Comparison of ENCODE assay signal across 8 mouse cellular contexts in genomic region chr2:106855623-106856350, GRCm38 (mm10).
DNase-seq lines count a peak whose midpoint lies in the region; ATAC-seq and TF ChIP-seq lines count a peak whose summit lies in the region.

No protein-coding gene starts in this region.

- no peaks in the 10 kb centered on the region for H3K36me3 ChIP-seq in heart, embryonic 10.5 days
- H3K36me3 ChIP-seq in embryonic facial prominence, embryonic 11.5 days (replicated peaks; ENCODE audit: control insufficient read depth, insufficient read depth, low read depth, low read length): no peaks in the 10 kb centered on the region
- H3K36me3 ChIP-seq in hindbrain, postnatal 0 days (ENCODE audit: insufficient read depth, low read length): no peaks in the 10 kb centered on the region
- H3K36me3 ChIP-seq in liver, postnatal 0 days (replicated peaks; ENCODE audit: insufficient read depth, low read length): no peaks in the 10 kb centered on the region

- no peak; the same call in 1 of the 2 replicates for ATAC-seq in embryonic facial prominence, embryonic 11.5 days (replicated peaks; ENCODE audit: insufficient number of reproducible peaks, low FRiP score, low TSS enrichment, low read depth)
- peak; percentile 47; the same call in 1 of the 2 replicates for ATAC-seq in hindbrain, postnatal 0 days
- peak; percentile 72; the same call in 1 of the 2 replicates for ATAC-seq in liver, postnatal 0 days

- H3K4me3 ChIP-seq in heart, embryonic 10.5 days: no peak overlapping the region
- H3K4me3 ChIP-seq in embryonic facial prominence, embryonic 11.5 days (ENCODE audit: low read depth, low read length): no peak overlapping the region
- H3K4me3 ChIP-seq in hindbrain, postnatal 0 days (ENCODE audit: low read length): no peak overlapping the region
- H3K4me3 ChIP-seq in liver, postnatal 0 days (ENCODE audit: low read depth, low read length): no peak overlapping the region

- H3K9me3 ChIP-seq in heart, embryonic 10.5 days: no peaks in the 10 kb centered on the region
- no peaks in the 10 kb centered on the region for H3K9me3 ChIP-seq in embryonic facial prominence, embryonic 11.5 days (replicated peaks; ENCODE audit: control insufficient read depth, low read length)
- no peaks in the 10 kb centered on the region for H3K9me3 ChIP-seq in hindbrain, postnatal 0 days (ENCODE audit: low read length)
- H3K9me3 ChIP-seq in liver, postnatal 0 days (ENCODE audit: low read length): no peaks in the 10 kb centered on the region

- intact Hi-C loops in heart, postnatal 25 days (cut with DNase I): loop anchor here (5.0 kb wide), 1 partner anchor 163 kb away; the partner anchor contains the start of gene Mpped2

- H3K9ac ChIP-seq in embryonic facial prominence, embryonic 11.5 days (replicated peaks; ENCODE audit: low read length): no peak overlapping the region
- H3K9ac ChIP-seq in hindbrain, postnatal 0 days (replicated peaks; ENCODE audit: low read length): no peak overlapping the region
- no peak overlapping the region for H3K9ac ChIP-seq in liver, postnatal 0 days (replicated peaks)

- TF ChIP-seq CTCF in hindbrain, postnatal 0 days (IDR thresholded peaks at IDR 0.05; ENCODE audit: low read depth): peak; percentile 60
- TF ChIP-seq CTCF in liver, postnatal 0 days (IDR thresholded peaks at IDR 0.05; ENCODE audit: low read depth): peak; percentile 46

- no peak for TF ChIP-seq EP300 in liver, postnatal 0 days (IDR thresholded peaks at IDR 0.05; ENCODE audit: low read depth)

- DNase-seq in heart, embryonic 10.5 days (ENCODE audit: low spot score): no peak
- no peak for DNase-seq in heart, postnatal 25 days (ENCODE audit: low spot score)
- DNase-seq in embryonic facial prominence, embryonic 11.5 days (ENCODE audit: low spot score): peak; percentile 45
- peak; percentile 52 for DNase-seq in hindbrain, postnatal 0 days (ENCODE audit: low spot score)
- DNase-seq in liver, postnatal 0 days: peak; percentile 37
- DNase-seq in layer of hippocampus, adult 8-10 months (ENCODE audit: low spot score in 2 of 2): no peak
- no peak for DNase-seq in frontal cortex, postnatal 36 days (ENCODE audit: low spot score in 2 of 2)
- DNase-seq in layer of hippocampus, adult 9-11 months: no peak

- 43% methylated on average over 12 of the region's 12 CpGs for WGBS in heart, embryonic 10.5 days
- 38% methylated on average over 12 of the region's 12 CpGs for whole genome bisulfite sequencing in embryonic facial prominence, embryonic 11.5 days
- WGBS in hindbrain, postnatal 0 days: 29% methylated on average over 12 of the region's 12 CpGs
- 53% methylated on average over 12 of the region's 12 CpGs for WGBS in liver, postnatal 0 days (ENCODE audit: insufficient replicate concordance)

- H3K4me2 ChIP-seq in embryonic facial prominence, embryonic 11.5 days (ENCODE audit: low read depth, low read length): no peak overlapping the region
- H3K4me2 ChIP-seq in hindbrain, postnatal 0 days (ENCODE audit: low read depth, low read length): no peak overlapping the region
- peak overlapping the region; percentile 50; the same call in 1 of the 2 replicates for H3K4me2 ChIP-seq in liver, postnatal 0 days (ENCODE audit: low read depth, low read length)

- peak overlapping the region; percentile 74 for H3K27ac ChIP-seq in heart, embryonic 10.5 days
- peak overlapping the region; percentile 47; the same call in 1 of the 2 replicates for H3K27ac ChIP-seq in embryonic facial prominence, embryonic 11.5 days (replicated peaks; ENCODE audit: low read depth, low read length)
- H3K27ac ChIP-seq in hindbrain, postnatal 0 days: no peak overlapping the region
- H3K27ac ChIP-seq in liver, postnatal 0 days (ENCODE audit: low read depth): no peak overlapping the region

- H3K4me1 ChIP-seq in heart, embryonic 10.5 days: peaks cover 88% of the 10 kb centered on the region
- peaks cover 5% of the 10 kb centered on the region; the same call in 1 of the 2 replicates for H3K4me1 ChIP-seq in embryonic facial prominence, embryonic 11.5 days (ENCODE audit: control insufficient read depth, insufficient read depth, low read length)
- H3K4me1 ChIP-seq in hindbrain, postnatal 0 days (ENCODE audit: insufficient read depth, low read length): peaks cover 22% of the 10 kb centered on the region
- no peaks in the 10 kb centered on the region for H3K4me1 ChIP-seq in liver, postnatal 0 days (ENCODE audit: insufficient read depth)

- H3K27me3 ChIP-seq in heart, embryonic 10.5 days (ENCODE audit: insufficient read depth, poor library complexity, severe bottlenecking): no peaks in the 10 kb centered on the region
- no peaks in the 10 kb centered on the region for H3K27me3 ChIP-seq in embryonic facial prominence, embryonic 11.5 days (ENCODE audit: control insufficient read depth, insufficient read depth, low read length)
- no peaks in the 10 kb centered on the region for H3K27me3 ChIP-seq in hindbrain, postnatal 0 days (ENCODE audit: insufficient read depth, low read length)
- no peaks in the 10 kb centered on the region for H3K27me3 ChIP-seq in liver, postnatal 0 days (ENCODE audit: insufficient read depth, low read length)

Comparison
In these comparisons a context has a peak if more than half of its experiments do, and no peak if none do; other contexts are left out.
1. DNase-seq: peak in embryonic facial prominence, embryonic 11.5 days (single experiment), hindbrain, postnatal 0 days (single experiment) and liver, postnatal 0 days (single experiment); none in heart, embryonic 10.5 days (single experiment), heart, postnatal 25 days (single experiment), layer of hippocampus, adult 8-10 months (0 of 2), frontal cortex, postnatal 36 days (0 of 2) and layer of hippocampus, adult 9-11 months (single experiment).
2. H3K27ac ChIP-seq: peak in heart, embryonic 10.5 days (single experiment) and embryonic facial prominence, embryonic 11.5 days (single experiment); none in hindbrain, postnatal 0 days (single experiment) and liver, postnatal 0 days (single experiment).